Mouse (Mus musculus): Measurements from ENCODE around the gene Fli1.

Fli1 gene

DNA sequence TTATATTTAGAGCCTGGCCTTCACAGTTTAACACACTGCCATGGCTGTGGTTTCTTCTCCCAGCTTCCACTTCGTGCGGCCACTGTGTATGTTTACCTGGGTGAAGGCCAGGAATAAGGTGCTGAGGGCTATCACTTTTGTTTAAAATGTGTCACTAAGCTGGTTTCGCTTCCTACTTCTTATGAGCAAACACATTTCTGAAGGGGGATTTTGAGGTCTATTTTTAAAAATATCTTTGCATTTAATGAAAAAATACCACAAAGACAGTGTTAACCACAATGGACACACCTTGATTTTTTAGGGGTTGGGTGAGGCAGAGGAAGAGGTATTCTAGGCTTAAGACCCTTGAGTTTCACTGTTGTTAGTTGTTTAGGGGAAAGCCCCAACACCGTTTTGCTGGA lies 147.9 kb downstream of the Fli1 start:
- DNase-seq: no peak

DNA sequence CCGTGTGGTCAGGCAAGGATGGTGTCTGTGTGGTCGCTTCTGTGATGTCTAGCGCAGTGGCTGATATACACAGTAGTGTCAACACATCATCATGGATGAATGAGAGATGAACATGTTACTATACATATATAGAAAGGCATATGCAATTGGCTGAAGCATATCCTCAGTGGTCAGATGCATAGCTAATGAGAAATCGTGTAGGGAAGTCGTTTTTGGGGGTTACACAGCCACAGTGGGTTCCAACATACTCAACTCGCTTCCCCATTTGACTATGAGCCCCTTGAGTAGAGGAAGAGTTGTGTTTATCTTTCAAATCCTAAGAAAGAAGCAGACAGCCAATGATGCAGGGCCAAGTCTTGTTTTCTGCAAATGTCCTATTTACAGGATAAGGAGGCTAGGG lies 149.9 kb downstream of the Fli1 start:
- DNase-seq: no peak

DNA sequence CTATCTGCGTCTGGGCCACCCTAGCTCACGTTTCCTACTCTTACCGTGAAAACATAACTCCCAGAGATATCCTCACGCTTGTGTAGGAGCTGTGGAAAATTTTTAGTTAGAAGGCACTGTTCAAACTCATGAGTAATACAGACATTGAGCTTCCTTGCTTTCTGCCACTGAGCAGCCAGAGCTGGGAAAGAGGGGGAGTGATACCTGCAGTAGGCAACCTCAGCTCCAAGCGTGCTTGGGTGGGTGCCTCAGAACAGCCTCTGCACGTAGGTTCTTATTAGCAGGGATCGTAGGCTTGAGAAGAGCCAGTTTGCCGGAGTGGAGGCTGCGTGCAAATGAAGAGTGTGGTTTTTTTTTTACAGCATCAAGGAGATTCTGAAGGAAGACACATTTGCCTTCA lies 151.0 kb downstream of the Fli1 start:
- DNase-seq: no peak

DNA sequence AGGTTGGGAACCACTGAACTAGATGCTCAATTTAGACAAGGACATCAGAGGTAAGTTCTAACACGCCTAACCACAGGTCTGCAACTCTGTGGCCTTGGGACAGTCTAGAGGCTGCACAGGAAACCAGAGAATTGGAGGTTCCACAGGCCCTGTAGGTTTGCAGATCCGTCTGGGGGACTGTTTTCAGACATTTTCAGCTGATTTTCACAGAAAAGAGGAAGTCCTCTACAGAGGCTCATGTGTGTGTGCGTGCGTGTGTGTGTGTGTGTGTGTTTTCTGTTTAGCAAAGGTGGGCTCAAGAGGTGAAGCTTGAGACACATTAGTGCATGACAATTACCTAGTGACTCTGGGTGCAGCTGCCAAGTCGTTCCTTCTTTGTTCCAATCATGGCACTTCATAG lies 151.6 kb downstream of the Fli1 start:
- DNase-seq: no peak

DNA sequence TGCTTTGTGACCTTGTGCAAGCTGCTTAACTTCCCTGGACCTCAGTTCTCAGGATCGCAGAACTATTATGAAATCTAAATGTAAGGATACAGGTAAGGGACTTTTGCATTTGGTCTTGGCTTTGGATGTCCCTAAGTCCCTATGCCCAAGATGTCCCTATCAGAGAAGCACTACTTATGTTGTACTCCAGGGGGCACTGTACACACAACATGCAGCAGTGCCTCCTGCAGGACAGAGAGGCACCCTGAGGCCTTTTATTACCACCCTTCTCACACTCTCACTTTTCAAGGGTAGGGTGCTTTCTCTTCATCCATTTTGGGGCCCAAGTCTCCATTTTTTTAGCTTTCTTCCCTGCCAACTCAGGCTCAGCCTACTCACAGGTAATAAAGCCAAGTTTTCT lies 154.5 kb downstream of the Fli1 start:
- DNase-seq: no peak

DNA sequence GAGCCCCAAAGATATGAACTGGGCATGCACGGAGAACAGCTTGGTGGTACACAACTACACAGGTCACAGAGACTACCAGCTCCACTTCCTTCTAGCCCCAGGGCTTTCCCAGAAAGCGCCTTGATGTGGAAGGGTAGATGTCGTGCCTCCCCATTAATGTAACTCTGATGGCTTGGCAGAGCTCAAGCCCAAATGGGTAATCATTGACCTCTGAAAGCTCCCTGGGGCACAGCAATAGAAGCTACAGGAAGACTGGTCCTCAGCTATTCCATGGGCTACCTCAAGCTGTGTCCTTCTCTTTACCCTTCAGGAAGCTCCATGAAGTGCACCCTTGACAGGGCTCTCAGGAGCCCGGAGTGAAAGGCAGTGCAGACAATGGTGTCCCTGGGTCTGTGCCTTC lies 157.8 kb downstream of the Fli1 start:
- no peak for DNase-seq

DNA sequence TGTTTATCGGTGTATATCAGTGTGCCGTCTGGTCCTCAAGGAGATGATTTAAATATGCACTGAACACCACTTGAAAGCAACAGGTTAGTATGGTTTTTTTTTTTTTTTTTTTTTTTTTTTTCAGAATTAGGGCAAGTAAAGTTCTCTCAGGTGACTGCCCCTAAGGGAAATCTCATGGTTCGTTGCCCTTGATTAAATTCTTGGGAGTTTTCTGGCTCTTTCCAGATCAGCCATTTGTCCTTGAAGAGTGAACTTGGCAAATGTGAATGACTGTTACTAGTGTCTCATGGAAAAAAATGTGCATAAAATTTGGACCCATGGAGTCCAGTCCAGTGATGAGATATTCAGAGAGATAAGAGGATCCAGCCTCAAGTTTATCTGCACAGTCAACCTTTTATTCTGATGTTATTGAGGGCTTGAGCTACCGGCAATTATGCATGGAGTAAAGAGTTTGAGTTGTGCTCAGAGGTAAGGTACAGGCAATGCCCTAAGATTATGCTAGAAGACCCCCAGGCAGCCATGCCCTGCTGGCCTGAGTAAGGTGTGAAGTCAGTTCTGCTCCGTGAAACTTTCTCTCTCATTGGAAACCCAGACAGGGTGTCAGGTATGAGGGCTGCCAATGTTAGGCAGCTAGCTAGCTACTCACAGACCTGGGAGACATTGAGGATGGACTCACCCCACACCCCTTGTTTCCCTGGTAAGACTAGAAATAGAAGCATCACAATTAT lies 165.6 kb downstream of the Fli1 start:
- no peak for DNase-seq

DNA sequence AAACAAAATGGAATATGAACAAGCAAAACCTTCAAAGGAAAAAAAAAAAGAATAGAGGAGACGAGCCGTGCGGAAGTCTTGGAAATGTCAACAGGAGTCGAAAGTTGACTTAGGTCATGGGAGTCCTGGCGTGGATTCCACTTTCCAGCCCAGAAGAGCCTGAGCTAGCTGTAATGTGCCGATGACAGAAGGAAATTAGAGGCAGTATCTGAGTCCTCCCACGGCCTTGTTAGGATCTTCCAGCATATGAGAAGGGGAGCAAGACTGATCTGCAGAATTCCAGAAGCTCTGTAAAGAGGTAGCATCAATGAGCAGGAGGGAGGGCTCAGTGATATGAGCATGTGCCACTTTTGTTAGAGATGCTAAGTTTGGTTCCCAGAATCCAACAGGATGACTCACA lies 166.6 kb downstream of the Fli1 start:
- DNase-seq: no peak

DNA sequence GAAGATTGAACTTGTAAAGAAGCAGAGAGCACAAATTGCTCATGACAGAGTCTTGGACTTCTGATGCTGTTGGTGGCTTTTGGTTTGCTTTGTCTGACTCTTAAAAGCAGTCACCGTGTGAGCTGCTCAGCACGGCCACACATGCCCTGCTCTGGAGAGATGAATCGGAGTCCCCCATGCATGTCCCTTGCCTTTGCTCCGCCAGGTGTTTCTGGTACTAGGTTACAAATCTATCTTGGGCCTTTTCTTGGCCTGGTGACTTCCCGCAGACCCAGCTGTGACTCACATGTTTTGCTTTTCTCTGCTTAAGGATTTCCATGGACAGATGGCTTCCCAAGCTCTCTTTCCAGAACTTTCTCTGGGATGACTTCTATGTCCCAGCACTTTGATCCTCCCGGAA lies 169.0 kb downstream of the Fli1 start:
- DNase-seq: no peak

Data from cerebellum, adult 8-10 months (tissue).